Mouse (Mus musculus): ENCODE results near the gene Atp6v1e2. TPM values are rescaled to one million over a fixed set of nuclear protein-coding genes. Genes with fewer than 3 reads are reported as not detected.

The Atp6v1e2 gene
- polyA plus RNA-seq, 1 experiment: not detected

GRCm38 (mm10) chr17:86964041-86964440 lies 16.3 kb upstream of the Atp6v1e2 start:
- TF ChIP-seq CTCF (IDR thresholded peaks at IDR 0.05; ENCODE audit: borderline replicate concordance, extremely low read depth, insufficient read depth, insufficient read length) (no peak), POLR2A (IDR thresholded peaks at IDR 0.05; ENCODE audit: borderline replicate concordance, extremely low read depth, insufficient read depth, insufficient read length, poor library complexity, severe bottlenecking) (no peak)
- DNase-seq (ENCODE audit: low read depth): peak; percentile 31

- TF ChIP-seq CTCF (IDR thresholded peaks at IDR 0.05; ENCODE audit: borderline replicate concordance, extremely low read depth, insufficient read depth, insufficient read length): no peak
- no peak for TF ChIP-seq POLR2A (IDR thresholded peaks at IDR 0.05; ENCODE audit: borderline replicate concordance, extremely low read depth, insufficient read depth, insufficient read length, poor library complexity, severe bottlenecking)
- peak; percentile 63 for DNase-seq (ENCODE audit: low read depth)
These were observed 15.8 kb upstream of the Atp6v1e2 start for GRCm38 (mm10) chr17:86963586-86963902.

- TF ChIP-seq CTCF (IDR thresholded peaks at IDR 0.05; ENCODE audit: borderline replicate concordance, extremely low read depth, insufficient read depth, insufficient read length) (no peak), POLR2A (IDR thresholded peaks at IDR 0.05; ENCODE audit: borderline replicate concordance, extremely low read depth, insufficient read depth, insufficient read length, poor library complexity, severe bottlenecking) (peak; percentile 68)
- DNase-seq (ENCODE audit: low read depth): peak; percentile 96
These were observed 15.3 kb upstream of the Atp6v1e2 start, which contains the start of gene Rhoq for GRCm38 (mm10) chr17:86962894-86963585. TSS of gene Rhoq (plus strand) at chr17:86963082.

- no peak for TF ChIP-seq POLR2A (IDR thresholded peaks at IDR 0.05; ENCODE audit: borderline replicate concordance, extremely low read depth, insufficient read depth, insufficient read length, poor library complexity, severe bottlenecking)
- peak; percentile 77 for TF ChIP-seq CTCF (IDR thresholded peaks at IDR 0.05; ENCODE audit: borderline replicate concordance, extremely low read depth, insufficient read depth, insufficient read length)
- DNase-seq (ENCODE audit: low read depth): peak; percentile 95
These were observed 14.7 kb upstream of the Atp6v1e2 start for GRCm38 (mm10) chr17:86962297-86962893.

- no peak for DNase-seq (ENCODE audit: low read depth)
These were observed 13.7 kb upstream of the Atp6v1e2 start for GRCm38 (mm10) chr17:86961301-86961841.

GRCm38 (mm10) chr17:86957968-86958367 lies 10.3 kb upstream of the Atp6v1e2 start:
- TF ChIP-seq CTCF (IDR thresholded peaks at IDR 0.05; ENCODE audit: borderline replicate concordance, extremely low read depth, insufficient read depth, insufficient read length) (no peak), POLR2A (IDR thresholded peaks at IDR 0.05; ENCODE audit: borderline replicate concordance, extremely low read depth, insufficient read depth, insufficient read length, poor library complexity, severe bottlenecking) (no peak)
- no peak for DNase-seq (ENCODE audit: low read depth)

More at GRCm38 (mm10) chr17:86961301-86961841, 13.7 kb upstream of the Atp6v1e2 start:
- TF ChIP-seq CTCF (IDR thresholded peaks at IDR 0.05; ENCODE audit: borderline replicate concordance, extremely low read depth, insufficient read depth, insufficient read length): no peak
- no peak for TF ChIP-seq POLR2A (IDR thresholded peaks at IDR 0.05; ENCODE audit: borderline replicate concordance, extremely low read depth, insufficient read depth, insufficient read length, poor library complexity, severe bottlenecking)

GRCm38 (mm10) chr17:86957239-86957638 lies 9.5 kb upstream of the Atp6v1e2 start:
- DNase-seq (ENCODE audit: low read depth): no peak
- no peak for TF ChIP-seq POLR2A (IDR thresholded peaks at IDR 0.05; ENCODE audit: borderline replicate concordance, extremely low read depth, insufficient read depth, insufficient read length, poor library complexity, severe bottlenecking)
- TF ChIP-seq CTCF (IDR thresholded peaks at IDR 0.05; ENCODE audit: borderline replicate concordance, extremely low read depth, insufficient read depth, insufficient read length): no peak

GRCm38 (mm10) chr17:86948801-86949200 lies 1.1 kb upstream of the Atp6v1e2 start:
- TF ChIP-seq CTCF (IDR thresholded peaks at IDR 0.05; ENCODE audit: borderline replicate concordance, extremely low read depth, insufficient read depth, insufficient read length) (no peak), POLR2A (IDR thresholded peaks at IDR 0.05; ENCODE audit: borderline replicate concordance, extremely low read depth, insufficient read depth, insufficient read length, poor library complexity, severe bottlenecking) (no peak)
- DNase-seq (ENCODE audit: low read depth): peak; percentile 17

- TF ChIP-seq CTCF (IDR thresholded peaks at IDR 0.05; ENCODE audit: borderline replicate concordance, extremely low read depth, insufficient read depth, insufficient read length) (no peak), POLR2A (IDR thresholded peaks at IDR 0.05; ENCODE audit: borderline replicate concordance, extremely low read depth, insufficient read depth, insufficient read length, poor library complexity, severe bottlenecking) (no peak)
- no peak for DNase-seq (ENCODE audit: low read depth)
These were observed 1.6 kb downstream of the Atp6v1e2 start for GRCm38 (mm10) chr17:86946078-86946477.

- TF ChIP-seq CTCF (IDR thresholded peaks at IDR 0.05; ENCODE audit: borderline replicate concordance, extremely low read depth, insufficient read depth, insufficient read length) (no peak), POLR2A (IDR thresholded peaks at IDR 0.05; ENCODE audit: borderline replicate concordance, extremely low read depth, insufficient read depth, insufficient read length, poor library complexity, severe bottlenecking) (no peak)
- DNase-seq (ENCODE audit: low read depth): no peak
These were observed 4.5 kb downstream of the Atp6v1e2 start for GRCm38 (mm10) chr17:86943158-86943557.

GRCm38 (mm10) chr17:86942112-86942511 lies 5.6 kb downstream of the Atp6v1e2 start:
- DNase-seq (ENCODE audit: low read depth): no peak

GRCm38 (mm10) chr17:86938683-86939082 lies 9.0 kb downstream of the Atp6v1e2 start:
- DNase-seq (ENCODE audit: low read depth): no peak
- TF ChIP-seq POLR2A (IDR thresholded peaks at IDR 0.05; ENCODE audit: borderline replicate concordance, extremely low read depth, insufficient read depth, insufficient read length, poor library complexity, severe bottlenecking) (no peak), CTCF (IDR thresholded peaks at IDR 0.05; ENCODE audit: borderline replicate concordance, extremely low read depth, insufficient read depth, insufficient read length) (no peak)

More at GRCm38 (mm10) chr17:86942112-86942511, 5.6 kb downstream of the Atp6v1e2 start:
- TF ChIP-seq POLR2A (IDR thresholded peaks at IDR 0.05; ENCODE audit: borderline replicate concordance, extremely low read depth, insufficient read depth, insufficient read length, poor library complexity, severe bottlenecking): no peak

Data from brain, embryonic 14.5 days (tissue).